Mouse (Mus musculus): Measurements from ENCODE around the gene Ddb2. TPM values are rescaled to one million over a fixed set of nuclear protein-coding genes. Genes with fewer than 3 reads are reported as not detected.

Gene Ddb2
- polyA plus RNA-seq, 1 experiment from 2014 or later: 11.0 TPM

- WGBS: 1% methylated on average over 72 of the region's 72 CpGs
- TF ChIP-seq EP300 (optimal IDR thresholded peaks at IDR 0.05) (no peak), CTCF (IDR thresholded peaks at IDR 0.05; ENCODE audit: low read depth) (peak; percentile 11; the same call in 1 of the 2 replicates)
- DNase-seq (ENCODE audit: low spot score) (peak; percentile 99), ATAC-seq (ENCODE audit: low FRiP score, low TSS enrichment) (peak; percentile 98)
- H3K9ac ChIP-seq (ENCODE audit: low read length): peak within 1 kb of the TSS; percentile 96
- H3K36me3 ChIP-seq (ENCODE audit: control insufficient read depth, insufficient read depth, low read length): peaks cover 36% of the 10 kb centered on the region
- H3K9me3 ChIP-seq (ENCODE audit: control insufficient read depth, low read length): no peaks in the 10 kb centered on the region
- peak within 1 kb of the TSS; percentile 78 for H3K4me3 ChIP-seq (ENCODE audit: low read depth, low read length)
- H3K4me1 ChIP-seq (replicated peaks; ENCODE audit: control insufficient read depth, insufficient read depth): 0 out of 2 replicates have a peak, but pooled peaks cover 2% of the 10 kb centered on the region
- H3K27me3 ChIP-seq (ENCODE audit: control insufficient read depth, insufficient read depth, low read length): no peaks in the 10 kb centered on the region
- peak within 1 kb of the TSS; percentile 82 for H3K4me2 ChIP-seq (replicated peaks; ENCODE audit: low read depth)
- peak within 1 kb of the TSS; percentile 96 for H3K27ac ChIP-seq (replicated peaks)
Observed at GRCm38 (mm10) chr2:91264711-91265681, 28.2 kb upstream of the Ddb2 start, which contains the start of gene Arfgap2. TSS of gene Arfgap2 (plus strand) at chr2:91264974.

DNA sequence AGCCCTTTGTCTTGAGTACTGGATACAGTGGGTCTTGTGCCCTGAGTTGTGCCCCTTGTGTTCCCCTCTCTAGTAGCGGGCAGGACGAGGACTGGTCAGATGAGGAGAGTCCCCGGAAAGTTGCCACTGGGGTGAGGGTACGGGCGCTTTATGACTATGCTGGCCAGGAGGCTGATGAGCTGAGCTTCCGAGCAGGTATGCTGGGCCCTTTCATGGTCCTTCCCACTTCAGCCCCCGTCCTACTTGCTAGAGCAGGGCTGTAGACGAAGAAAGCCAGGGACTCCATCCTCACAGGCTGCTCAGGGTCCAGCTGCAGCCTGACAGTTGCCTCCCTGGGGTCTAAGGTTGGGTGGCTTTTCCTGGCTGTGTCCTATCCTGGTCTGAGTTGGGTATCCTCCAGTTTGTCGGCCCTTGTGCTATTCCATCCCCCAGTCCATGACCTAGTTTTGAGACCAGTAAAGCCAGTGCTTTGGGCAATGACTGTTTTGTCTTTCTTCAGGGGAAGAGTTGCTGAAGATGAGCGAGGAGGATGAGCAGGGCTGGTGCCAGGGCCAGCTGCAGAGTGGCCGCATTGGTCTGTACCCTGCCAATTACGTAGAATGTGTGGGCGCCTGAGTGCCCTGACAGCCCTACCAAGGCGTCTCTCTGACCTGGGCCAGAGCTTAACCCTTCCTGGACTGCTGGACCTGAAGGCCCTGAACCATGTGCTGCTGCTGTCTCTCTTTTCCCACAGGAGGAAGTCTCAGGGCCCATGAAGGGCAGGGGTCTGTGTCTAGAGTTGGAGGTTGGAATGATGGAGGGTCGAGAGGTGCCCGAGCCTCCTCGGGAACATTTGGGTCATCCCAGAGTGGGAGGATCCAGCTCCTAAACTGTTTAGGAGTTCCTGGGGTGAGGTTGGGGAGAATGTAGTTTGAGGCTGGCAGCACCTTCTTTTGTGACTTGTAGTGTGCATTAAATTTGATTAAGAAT is 27.2 kb upstream of the Ddb2 start:
- Histone ChIP-seq H3K9ac (ENCODE audit: low read length) (peak overlapping the region; percentile 96), H3K36me3 (ENCODE audit: control insufficient read depth, insufficient read depth, low read length) (peaks cover 30% of the 10 kb centered on the region), H3K27ac (replicated peaks) (peak overlapping the region; percentile 85), H3K4me2 (replicated peaks; ENCODE audit: low read depth) (peak overlapping the region; percentile 50), H3K4me1 (replicated peaks; ENCODE audit: control insufficient read depth, insufficient read depth) (0 out of 2 replicates have a peak, but pooled peaks cover 2% of the 10 kb centered on the region), H3K4me3 (ENCODE audit: low read depth, low read length) (peak overlapping the region; percentile 78), H3K27me3 (ENCODE audit: control insufficient read depth, insufficient read depth, low read length) (no peaks in the 10 kb centered on the region), H3K9me3 (ENCODE audit: control insufficient read depth, low read length) (no peaks in the 10 kb centered on the region)
- no peak for ATAC-seq (ENCODE audit: low FRiP score, low TSS enrichment)
- TF ChIP-seq CTCF (IDR thresholded peaks at IDR 0.05; ENCODE audit: low read depth) (no peak), EP300 (optimal IDR thresholded peaks at IDR 0.05) (no peak)
- 84% methylated on average over 17 of the region's 17 CpGs for WGBS
- DNase-seq (ENCODE audit: low spot score): no peak

DNA sequence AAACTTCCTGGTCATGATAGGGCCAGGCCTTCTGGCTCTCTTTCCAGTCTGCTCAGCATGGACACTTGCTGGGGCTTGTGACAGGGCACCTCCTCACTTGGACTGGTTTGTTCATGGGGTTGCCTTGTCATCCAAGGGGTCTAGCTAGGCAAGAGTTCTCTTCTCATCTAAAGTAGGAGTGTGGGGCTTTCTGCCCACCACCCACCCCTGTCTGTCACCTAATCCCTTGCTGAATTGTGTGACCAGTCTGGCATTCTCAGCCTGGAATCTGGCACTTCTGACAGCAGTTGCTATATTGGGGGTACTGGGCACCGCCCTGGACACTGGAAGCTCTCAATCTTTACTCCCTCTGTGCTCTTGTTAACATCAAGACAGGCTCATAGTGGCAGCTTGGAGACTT is 22.7 kb upstream of the Ddb2 start:
- no peak for ATAC-seq (ENCODE audit: low FRiP score, low TSS enrichment)
- TF ChIP-seq EP300 (optimal IDR thresholded peaks at IDR 0.05): no peak
- no peak for TF ChIP-seq CTCF (IDR thresholded peaks at IDR 0.05; ENCODE audit: low read depth)
- no peak overlapping the region for H3K4me3 ChIP-seq (ENCODE audit: low read depth, low read length)
- no peak for DNase-seq (ENCODE audit: low spot score)
- H3K4me2 ChIP-seq (replicated peaks; ENCODE audit: low read depth): no peak overlapping the region
- 100% methylated on average over 1 of the region's 1 CpGs for WGBS
- no peak overlapping the region for H3K9ac ChIP-seq (ENCODE audit: low read length)
- peaks cover 16% of the 10 kb centered on the region for H3K36me3 ChIP-seq (ENCODE audit: control insufficient read depth, insufficient read depth, low read length)
- no peaks in the 10 kb centered on the region for H3K9me3 ChIP-seq (ENCODE audit: control insufficient read depth, low read length)
- H3K27ac ChIP-seq (replicated peaks): no peak overlapping the region
- peaks cover 10% of the 10 kb centered on the region; the same call in 1 of the 2 replicates for H3K4me1 ChIP-seq (replicated peaks; ENCODE audit: control insufficient read depth, insufficient read depth)
- no peaks in the 10 kb centered on the region for H3K27me3 ChIP-seq (ENCODE audit: control insufficient read depth, insufficient read depth, low read length)

GRCm38 (mm10) chr2:91258830-91259229 is 22.0 kb upstream of the Ddb2 start:
- H3K9me3 ChIP-seq (ENCODE audit: control insufficient read depth, low read length): no peaks in the 10 kb centered on the region
- TF ChIP-seq CTCF (IDR thresholded peaks at IDR 0.05; ENCODE audit: low read depth): no peak
- no peak for TF ChIP-seq EP300 (optimal IDR thresholded peaks at IDR 0.05)
- H3K4me3 ChIP-seq (ENCODE audit: low read depth, low read length): no peak overlapping the region
- H3K4me2 ChIP-seq (replicated peaks; ENCODE audit: low read depth): peak overlapping the region; percentile 84
- H3K27ac ChIP-seq (replicated peaks): peak overlapping the region; percentile 91
- H3K4me1 ChIP-seq (replicated peaks; ENCODE audit: control insufficient read depth, insufficient read depth): peaks cover 10% of the 10 kb centered on the region; the same call in 1 of the 2 replicates
- DNase-seq (ENCODE audit: low spot score) (no peak), ATAC-seq (ENCODE audit: low FRiP score, low TSS enrichment) (no peak)
- H3K9ac ChIP-seq (ENCODE audit: low read length): no peak overlapping the region
- H3K27me3 ChIP-seq (ENCODE audit: control insufficient read depth, insufficient read depth, low read length): no peaks in the 10 kb centered on the region
- H3K36me3 ChIP-seq (ENCODE audit: control insufficient read depth, insufficient read depth, low read length): peaks cover 16% of the 10 kb centered on the region
- 72% methylated on average over 1 of the region's 1 CpGs for WGBS

DNA sequence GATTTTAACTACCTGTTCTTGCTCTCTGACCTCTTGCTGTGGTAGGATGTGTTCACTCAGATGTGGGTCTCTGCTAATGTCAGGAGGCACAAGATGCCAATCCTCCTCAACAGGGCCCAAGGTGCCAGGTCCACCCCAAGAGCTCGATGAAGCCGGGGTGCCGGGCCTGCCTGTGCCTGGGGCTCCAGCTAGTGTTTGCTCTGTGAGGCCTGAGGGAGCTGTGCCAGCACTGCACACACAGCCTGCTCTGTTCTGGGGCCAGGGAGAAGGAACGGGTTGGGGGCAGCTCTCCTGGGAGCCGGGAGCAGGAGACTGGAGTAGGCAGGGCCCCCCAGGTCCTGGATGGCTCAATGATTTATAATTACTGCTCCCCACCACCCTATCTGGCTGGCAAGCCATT is 21.3 kb upstream of the Ddb2 start:
- DNase-seq (ENCODE audit: low spot score) (peak; percentile 74), ATAC-seq (ENCODE audit: low FRiP score, low TSS enrichment) (peak; percentile 70)
- H3K27me3 ChIP-seq (ENCODE audit: control insufficient read depth, insufficient read depth, low read length): no peaks in the 10 kb centered on the region
- H3K4me3 ChIP-seq (ENCODE audit: low read depth, low read length): peak overlapping the region; percentile 72
- H3K36me3 ChIP-seq (ENCODE audit: control insufficient read depth, insufficient read depth, low read length): peaks cover 15% of the 10 kb centered on the region
- H3K27ac ChIP-seq (replicated peaks): peak overlapping the region; percentile 91
- WGBS: 38% methylated on average over 5 of the region's 5 CpGs
- peaks cover 10% of the 10 kb centered on the region; the same call in 1 of the 2 replicates for H3K4me1 ChIP-seq (replicated peaks; ENCODE audit: control insufficient read depth, insufficient read depth)
- peak overlapping the region; percentile 72 for H3K9ac ChIP-seq (ENCODE audit: low read length)
- H3K9me3 ChIP-seq (ENCODE audit: control insufficient read depth, low read length): no peaks in the 10 kb centered on the region
- H3K4me2 ChIP-seq (replicated peaks; ENCODE audit: low read depth): peak overlapping the region; percentile 84
- TF ChIP-seq EP300 (optimal IDR thresholded peaks at IDR 0.05) (no peak), CTCF (IDR thresholded peaks at IDR 0.05; ENCODE audit: low read depth) (0 out of 2 replicates have a peak, but pooled peaks have one; percentile 7)

Measured in stomach, postnatal 0 days (tissue).